Mouse (Mus musculus): ENCODE data around the gene Cldn20.

Cldn20 gene

DNA sequence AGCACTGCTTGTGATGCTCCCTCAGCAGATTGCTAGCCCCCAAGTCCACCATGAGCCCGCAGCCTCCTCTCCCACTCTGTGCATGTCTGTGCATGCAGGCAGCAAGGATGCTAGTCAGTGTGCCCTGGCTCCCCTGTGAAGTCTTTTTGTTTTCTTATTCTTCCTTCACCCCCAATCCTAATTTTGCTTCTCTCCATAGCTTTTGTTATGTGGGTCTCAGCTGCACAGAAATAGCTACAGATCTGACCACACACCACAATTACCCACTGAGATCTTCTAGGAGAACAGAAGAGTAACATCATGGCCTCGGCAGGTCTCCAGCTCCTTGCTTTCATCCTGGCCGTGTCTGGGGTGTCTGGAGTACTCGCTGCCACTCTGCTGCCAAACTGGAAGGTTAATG, at the start of gene Cldn20:
Gene Cldn20, plus strand, starts transcription at position 301 of the 400 bp plus-strand sequence.
- no peak for DNase-seq (ENCODE audit: extremely low spot score, low read depth, low spot score)

DNA sequence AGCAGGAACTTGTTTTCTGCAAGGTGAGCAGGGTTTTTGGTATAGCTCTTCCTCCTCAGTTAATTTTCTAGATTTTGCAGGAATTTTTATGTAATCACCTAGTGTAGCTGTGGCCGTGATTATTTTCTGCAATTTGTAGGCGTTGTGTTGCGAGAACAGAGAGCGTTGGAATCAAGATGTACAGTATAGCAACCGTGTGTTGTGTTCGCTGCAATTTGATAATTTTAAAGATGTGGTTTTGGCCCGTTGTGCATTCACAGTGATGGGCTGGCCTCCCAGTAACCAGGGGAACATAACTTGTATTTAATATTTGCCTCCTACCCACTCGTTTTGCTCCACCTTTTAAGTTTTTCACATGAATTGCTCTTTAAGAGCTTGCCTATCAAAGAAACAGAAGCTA, 49.3 kb upstream of the Cldn20 start:
- no peak for DNase-seq (ENCODE audit: extremely low spot score, low read depth, low spot score)

DNA sequence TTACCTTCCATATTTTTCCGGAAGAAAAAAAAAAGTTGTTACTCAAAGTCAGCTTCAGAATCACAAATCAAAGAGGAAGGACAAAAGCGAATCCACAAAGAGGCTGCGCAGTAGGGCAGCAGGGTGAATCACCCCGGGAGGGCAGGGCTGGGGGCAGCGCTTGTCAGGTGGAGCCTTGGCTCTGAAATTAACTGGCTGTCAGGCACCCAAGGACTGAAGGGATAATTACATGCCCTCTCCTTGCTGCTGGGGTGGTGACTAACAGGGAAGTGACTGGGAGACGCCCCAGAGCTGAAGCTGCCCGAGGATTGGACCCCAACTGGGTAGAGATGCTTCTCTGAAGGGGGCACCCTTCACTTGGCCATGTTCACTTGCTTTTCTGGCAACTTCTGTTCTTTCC, 46.5 kb upstream of the Cldn20 start:
- DNase-seq (ENCODE audit: extremely low spot score, low read depth, low spot score): no peak

DNA sequence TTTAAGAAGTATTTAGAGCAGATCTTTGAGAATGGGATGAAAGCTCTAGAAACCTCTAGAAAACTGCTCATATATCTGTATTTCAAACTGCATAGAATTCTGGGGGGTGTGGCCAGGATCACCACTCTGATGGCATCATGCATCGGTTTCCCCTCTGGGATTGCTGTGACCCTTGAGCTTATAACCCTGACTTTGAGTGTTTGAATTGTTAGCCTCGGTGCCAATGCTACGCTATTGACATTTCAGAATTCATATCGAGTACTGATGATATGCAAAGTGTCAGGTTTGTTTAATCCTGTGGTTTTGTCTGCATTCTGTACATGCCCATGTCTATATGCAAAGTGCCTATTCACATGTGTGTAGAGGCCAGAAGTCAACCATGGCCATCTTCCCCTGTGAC, 45.1 kb upstream of the Cldn20 start:
- no peak for DNase-seq (ENCODE audit: extremely low spot score, low read depth, low spot score)

DNA sequence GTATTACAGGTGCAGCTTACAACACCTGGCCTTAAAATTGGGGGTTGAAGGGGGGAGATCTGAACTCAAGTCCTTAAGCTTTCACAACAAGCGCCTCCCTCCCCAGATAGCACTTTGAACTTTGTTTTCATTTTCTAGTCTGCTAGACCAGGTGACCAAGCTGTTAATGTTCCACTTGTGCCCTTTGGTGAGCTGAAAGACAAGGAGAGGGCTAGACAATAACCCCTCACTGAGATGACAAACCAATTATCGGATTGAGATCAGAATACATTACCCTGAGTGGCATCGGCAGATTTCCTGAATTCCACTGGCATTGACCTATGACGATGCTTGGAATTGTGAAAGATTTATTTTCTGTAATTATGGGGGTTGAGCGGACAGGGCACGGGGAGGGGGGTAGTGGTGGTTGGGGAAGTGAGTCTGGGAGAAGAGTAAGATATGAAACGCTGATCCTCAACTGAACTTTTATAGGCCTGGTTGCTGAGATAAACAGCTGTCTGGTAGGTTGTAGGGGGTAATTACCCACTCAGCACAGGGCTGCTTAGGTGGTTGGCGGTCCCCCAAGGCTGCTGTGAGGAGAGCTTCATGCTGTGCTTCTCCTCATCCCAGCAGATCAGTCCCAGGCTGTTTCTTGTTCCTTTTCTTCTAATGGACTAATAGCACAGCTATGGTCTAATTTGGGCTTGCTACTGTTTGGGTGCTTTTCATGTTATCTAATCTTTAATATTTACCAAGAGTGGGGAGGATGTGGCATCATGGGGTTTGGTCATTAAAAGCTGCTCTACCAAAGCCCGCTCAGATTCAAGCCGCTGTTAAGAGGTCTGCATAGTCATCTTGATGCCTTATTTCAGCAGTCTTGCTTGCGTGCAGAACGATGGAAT, 44.4 kb upstream of the Cldn20 start:
- DNase-seq (ENCODE audit: extremely low spot score, low read depth, low spot score): no peak

- DNase-seq (ENCODE audit: extremely low spot score, low read depth, low spot score): no peak
Measured at GRCm38 (mm10) chr17:3490216-3490895, 42.0 kb upstream of the Cldn20 start.

- no peak for DNase-seq (ENCODE audit: extremely low spot score, low read depth, low spot score)
Measured at GRCm38 (mm10) chr17:3491065-3491464, 41.3 kb upstream of the Cldn20 start.

GRCm38 (mm10) chr17:3491667-3492066, 40.7 kb upstream of the Cldn20 start:
- no peak for DNase-seq (ENCODE audit: extremely low spot score, low read depth, low spot score)

DNA sequence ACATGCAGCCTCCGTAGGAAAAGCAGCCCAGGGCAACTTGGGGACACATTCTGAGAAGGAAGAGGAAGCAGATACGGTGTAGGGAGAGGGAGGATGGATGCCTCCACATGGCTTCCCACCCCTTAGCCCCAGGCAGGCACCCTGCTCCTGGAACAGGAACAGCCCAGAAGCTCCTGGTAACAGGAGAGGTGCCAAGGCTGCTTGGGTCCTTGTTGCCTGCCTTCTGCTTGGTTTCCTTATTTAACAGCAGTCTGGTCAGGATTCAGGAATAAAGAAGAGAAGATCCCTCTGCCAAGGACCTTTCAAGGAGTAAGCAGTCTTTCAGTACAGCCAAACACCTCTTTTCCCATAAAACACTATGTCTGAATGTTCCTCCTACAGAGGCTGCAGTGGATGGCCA, 36.8 kb upstream of the Cldn20 start:
- DNase-seq (ENCODE audit: extremely low spot score, low read depth, low spot score): no peak

DNA sequence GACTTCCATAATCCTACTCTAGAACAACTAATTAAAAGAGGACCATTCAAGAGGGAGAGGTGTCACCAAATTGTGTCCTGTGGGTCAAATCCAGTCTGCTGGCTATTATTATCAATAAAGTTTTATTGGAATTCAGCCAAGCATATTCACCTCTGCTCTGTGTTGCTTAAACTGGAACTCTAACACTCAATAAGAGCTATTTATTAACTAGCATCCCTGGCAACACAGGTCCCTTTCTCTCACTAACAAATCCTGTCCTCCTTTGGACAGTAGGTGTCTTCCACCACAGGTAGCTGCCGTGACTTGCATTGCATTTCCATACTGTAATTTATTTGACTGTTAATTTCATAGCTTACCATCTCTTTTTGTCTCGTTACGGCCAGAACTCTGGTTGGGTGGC, 36.3 kb upstream of the Cldn20 start:
- no peak for DNase-seq (ENCODE audit: extremely low spot score, low read depth, low spot score)

GRCm38 (mm10) chr17:3498086-3498485, 34.3 kb upstream of the Cldn20 start:
- DNase-seq (ENCODE audit: extremely low spot score, low read depth, low spot score): peak; percentile 46

DNA sequence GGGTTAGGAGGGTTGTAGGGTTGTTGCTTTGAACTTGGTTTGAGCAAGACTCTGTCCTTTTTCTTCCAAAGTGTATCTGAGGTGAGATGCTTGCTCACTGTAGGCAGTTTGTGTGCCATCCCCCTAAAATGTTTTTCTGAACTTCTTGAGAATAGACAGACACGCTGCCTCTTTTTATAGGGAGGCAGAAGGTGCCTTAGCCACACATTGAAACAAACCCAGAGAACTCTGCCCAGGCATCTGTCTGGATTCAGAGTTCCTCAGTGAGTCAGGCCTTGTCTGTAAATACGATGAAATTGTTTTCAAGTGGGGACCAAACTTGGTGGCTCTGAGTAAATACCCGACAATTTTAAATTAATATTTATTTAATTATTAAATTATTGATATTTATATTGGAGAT, 33.8 kb upstream of the Cldn20 start:
- no peak for DNase-seq (ENCODE audit: extremely low spot score, low read depth, low spot score)

DNA sequence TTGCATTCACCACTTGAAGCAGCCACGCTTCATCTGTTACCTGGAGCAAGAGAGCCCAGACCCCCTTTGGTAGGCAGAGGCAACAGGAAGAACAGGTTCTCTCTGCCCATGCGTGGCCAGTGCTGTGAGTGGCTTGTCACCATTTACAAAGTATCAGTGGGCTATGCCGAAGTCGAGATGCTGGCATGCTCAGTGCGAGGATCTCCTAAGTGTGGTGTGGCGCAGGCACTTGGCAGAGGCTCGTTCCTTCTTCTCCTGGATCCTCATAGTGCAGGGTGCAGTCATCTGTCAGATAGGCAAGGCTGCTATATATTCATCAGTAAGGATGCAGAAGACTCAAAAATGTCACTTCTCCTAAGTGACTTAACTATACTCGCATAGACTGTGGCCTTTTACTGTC, 32.9 kb upstream of the Cldn20 start:
- no peak for DNase-seq (ENCODE audit: extremely low spot score, low read depth, low spot score)

DNA sequence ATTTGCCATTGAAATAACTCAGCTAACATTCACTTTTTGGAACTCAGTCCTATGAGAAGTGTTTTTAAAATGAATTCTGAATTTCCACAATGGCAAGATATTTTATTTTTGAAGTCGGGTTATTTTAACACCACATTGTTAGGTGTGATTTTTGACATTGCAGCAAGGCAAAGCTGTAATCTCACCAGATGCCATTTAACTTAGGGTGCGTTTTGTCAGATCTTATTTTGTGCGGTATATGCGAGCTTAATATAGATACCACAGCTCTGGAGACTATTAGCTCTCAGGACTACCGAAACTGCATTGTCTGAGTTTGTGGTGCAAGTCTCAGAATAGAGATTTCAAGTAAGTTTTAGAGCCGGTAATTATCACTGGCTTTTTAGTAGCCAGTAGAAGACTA, 32.3 kb upstream of the Cldn20 start:
- DNase-seq (ENCODE audit: extremely low spot score, low read depth, low spot score): no peak

- DNase-seq (ENCODE audit: extremely low spot score, low read depth, low spot score): no peak
Measured at GRCm38 (mm10) chr17:3500936-3501335, 31.4 kb upstream of the Cldn20 start.

DNA sequence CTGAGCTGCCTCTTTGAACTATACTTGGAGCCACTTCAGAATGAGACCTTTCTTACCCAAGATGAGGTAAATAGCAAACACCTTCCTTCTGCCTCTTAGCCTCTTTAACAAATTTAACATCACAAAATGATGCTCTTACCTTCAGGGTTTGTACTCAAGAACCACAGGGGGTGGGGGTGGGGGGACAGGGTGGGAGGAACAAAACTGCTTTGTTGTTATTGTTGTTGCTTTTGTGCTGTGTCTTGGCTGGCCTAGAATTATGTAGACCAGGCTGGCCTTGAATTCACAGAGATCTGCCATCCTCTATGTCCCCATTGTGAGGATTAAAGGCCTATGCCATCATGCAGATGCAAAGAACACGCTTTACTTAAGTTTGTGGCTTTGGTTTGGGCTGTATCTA, 26.6 kb upstream of the Cldn20 start:
- DNase-seq (ENCODE audit: extremely low spot score, low read depth, low spot score): no peak

GRCm38 (mm10) chr17:3506508-3506907, 25.8 kb upstream of the Cldn20 start:
- no peak for DNase-seq (ENCODE audit: extremely low spot score, low read depth, low spot score)

- peak; percentile 31 for DNase-seq (ENCODE audit: extremely low spot score, low read depth, low spot score)
Measured at GRCm38 (mm10) chr17:3509841-3510240, 22.5 kb upstream of the Cldn20 start.

DNA sequence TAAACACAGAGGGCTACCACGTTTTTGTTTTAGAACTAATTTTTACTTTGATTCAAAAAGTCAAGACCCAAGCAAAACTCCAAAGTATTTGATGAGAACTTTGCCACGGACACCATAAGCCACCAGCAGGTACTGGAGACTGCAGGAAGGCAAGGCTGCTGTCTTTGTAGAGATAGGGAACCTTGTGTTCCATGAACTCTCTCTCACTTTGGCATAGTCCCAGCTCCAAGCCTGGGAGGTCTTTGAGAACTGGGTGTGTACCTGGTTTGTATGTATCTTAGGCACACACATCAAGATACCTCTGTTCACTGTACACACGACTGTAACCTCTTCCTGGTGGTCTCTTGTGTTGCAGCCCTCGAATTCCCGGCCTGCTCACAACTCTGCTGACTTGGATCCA, 18.0 kb upstream of the Cldn20 start:
- no peak for DNase-seq (ENCODE audit: extremely low spot score, low read depth, low spot score)

GRCm38 (mm10) chr17:3515851-3516250, 16.5 kb upstream of the Cldn20 start:
- DNase-seq (ENCODE audit: extremely low spot score, low read depth, low spot score): no peak

GRCm38 (mm10) chr17:3516406-3516805, 15.9 kb upstream of the Cldn20 start:
- DNase-seq (ENCODE audit: extremely low spot score, low read depth, low spot score): no peak

- no peak for DNase-seq (ENCODE audit: extremely low spot score, low read depth, low spot score)
Measured at GRCm38 (mm10) chr17:3520344-3520743, 12.0 kb upstream of the Cldn20 start.
